Mouse (Mus musculus) MN1 (cell line): ENCODE results near the gene Cenpo.
A peak's percentile ranks its signal among the peaks of the same experiment; 100 is the strongest.

Experiments
- DNase-seq: peaks from one replicate; pipeline ENCODE4 v3.0.0-alpha.2; 2016; ENCODE audit warnings: low spot score

Gene Cenpo

GRCm38 (mm10) chr12:4198702-4199101 lies 35.4 kb downstream of the Cenpo start:
- no peak for DNase-seq

GRCm38 (mm10) chr12:4194643-4195042 lies 39.5 kb downstream of the Cenpo start:
- no peak for DNase-seq

GRCm38 (mm10) chr12:4193025-4193740 lies 40.9 kb downstream of the Cenpo start:
- no peak for DNase-seq

GRCm38 (mm10) chr12:4192514-4192913 lies 41.6 kb downstream of the Cenpo start:
- DNase-seq = no peak

- no peak for DNase-seq
Observed at GRCm38 (mm10) chr12:4189060-4189447, 45.0 kb downstream of the Cenpo start.

- DNase-seq = peak; percentile 61
Observed at GRCm38 (mm10) chr12:4188171-4189059, 45.7 kb downstream of the Cenpo start.

GRCm38 (mm10) chr12:4184648-4185047 lies 49.4 kb downstream of the Cenpo start:
- no peak for DNase-seq

- DNase-seq = no peak
Observed at GRCm38 (mm10) chr12:4180507-4180906, 53.6 kb downstream of the Cenpo start.

- no peak for DNase-seq
Observed at GRCm38 (mm10) chr12:4179671-4180233, 54.3 kb downstream of the Cenpo start.

GRCm38 (mm10) chr12:4178839-4179238 lies 55.3 kb downstream of the Cenpo start:
- no peak for DNase-seq

GRCm38 (mm10) chr12:4173108-4173790 lies 60.8 kb downstream of the Cenpo start:
- DNase-seq = no peak

GRCm38 (mm10) chr12:4169622-4170021 lies 64.5 kb downstream of the Cenpo start:
- DNase-seq = no peak

GRCm38 (mm10) chr12:4169058-4169457 lies 65.0 kb downstream of the Cenpo start:
- DNase-seq = no peak

GRCm38 (mm10) chr12:4166970-4167369 lies 67.1 kb downstream of the Cenpo start:
- DNase-seq = no peak

GRCm38 (mm10) chr12:4162886-4163285 lies 71.2 kb downstream of the Cenpo start:
- DNase-seq = no peak

- no peak for DNase-seq
Observed at GRCm38 (mm10) chr12:4160322-4160721, 73.8 kb downstream of the Cenpo start.

GRCm38 (mm10) chr12:4158868-4159632 lies 75.0 kb downstream of the Cenpo start:
- DNase-seq = no peak

GRCm38 (mm10) chr12:4158179-4158578 lies 75.9 kb downstream of the Cenpo start:
- no peak for DNase-seq

GRCm38 (mm10) chr12:4157466-4157865 lies 76.6 kb downstream of the Cenpo start:
- DNase-seq = no peak

GRCm38 (mm10) chr12:4151969-4152368 lies 82.1 kb downstream of the Cenpo start:
- no peak for DNase-seq

GRCm38 (mm10) chr12:4150936-4151335 lies 83.2 kb downstream of the Cenpo start:
- peak; percentile 30 for DNase-seq
